Mouse (Mus musculus) right cerebral cortex, adult 2 months (tissue): ENCODE measurements around the gene Zfp445.
"Not testable (repeated sequence)": the region's sequence is repeated elsewhere in the genome, so short reads cannot be mapped to it uniquely, and the experiment has no call there.

Experiments used
- DNase-seq, 2 experiments: peaks; one replicate each; pipeline ENCODE4 v3.0.0; 2021 to 2022; ENCODE audit warnings: low spot score in 2 of 2

Gene Zfp445

DNA sequence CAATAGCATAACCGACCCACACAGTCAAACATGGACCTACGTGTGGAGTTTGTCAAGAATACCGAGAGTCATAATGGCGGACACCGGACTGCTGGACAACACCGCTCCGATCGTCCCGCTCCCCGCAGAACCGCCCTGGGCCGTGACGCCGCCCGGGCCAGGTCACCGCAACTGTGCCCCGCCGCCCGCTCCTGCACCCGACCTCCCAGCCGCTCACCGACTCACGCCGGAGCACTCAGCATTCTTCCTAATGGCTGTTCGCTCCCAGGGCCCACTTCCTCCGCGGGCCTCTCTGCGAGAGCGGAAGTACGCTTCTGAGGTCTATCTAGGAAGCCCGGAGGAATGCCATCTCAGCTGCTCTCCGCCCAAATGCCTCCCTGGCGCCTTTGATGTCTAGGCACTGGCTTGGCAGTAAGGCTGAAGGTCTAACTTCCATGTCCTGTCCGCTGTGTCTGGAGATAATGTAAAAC, at the start of gene Zfp445:
Gene Zfp445 (minus strand): TSS at position 310 of the 470 bp plus-strand sequence.
- peak; percentile 81 to 85 for DNase-seq

DNA sequence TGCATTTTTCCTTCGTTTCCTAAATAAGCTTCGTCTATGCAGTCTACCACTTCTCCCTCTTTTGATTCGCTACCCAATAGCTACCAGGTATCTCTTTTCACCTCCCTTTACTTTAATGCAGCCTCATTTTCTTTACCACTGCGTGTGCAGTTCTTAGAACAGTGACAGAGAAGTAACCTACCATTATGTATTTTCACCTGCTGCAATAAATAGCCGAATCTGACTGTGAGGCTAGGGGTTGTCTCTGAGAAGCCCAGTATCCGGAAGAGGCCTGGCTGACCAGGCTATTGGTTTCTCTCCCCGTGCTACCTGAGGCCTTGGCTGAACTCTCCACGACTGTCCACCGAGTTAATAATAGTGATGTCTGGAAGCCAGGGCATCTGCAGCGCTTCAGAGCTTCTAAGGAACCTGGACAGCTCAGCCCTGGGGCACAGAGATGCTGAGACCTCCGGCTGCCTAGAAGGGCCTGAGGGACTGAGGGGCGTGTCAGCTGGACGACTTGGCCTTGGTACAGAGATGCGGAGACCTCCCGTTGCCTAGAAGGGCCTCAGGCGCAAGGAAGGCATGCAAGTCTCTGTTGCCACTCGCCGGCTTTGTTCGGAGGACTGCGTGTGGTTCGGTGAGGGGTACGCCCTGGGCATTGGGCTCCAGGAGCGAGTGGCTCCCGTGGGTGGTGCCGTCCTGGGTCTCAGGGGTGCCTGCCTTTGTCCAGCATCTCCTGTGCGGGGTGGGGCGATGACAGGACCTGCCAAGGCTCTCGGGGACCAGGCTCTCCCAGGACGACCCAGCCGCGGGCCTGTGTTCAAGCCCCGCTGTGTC, 37.1 kb upstream of the Zfp445 start:
- peak; percentile 13 to 38 for DNase-seq

DNA sequence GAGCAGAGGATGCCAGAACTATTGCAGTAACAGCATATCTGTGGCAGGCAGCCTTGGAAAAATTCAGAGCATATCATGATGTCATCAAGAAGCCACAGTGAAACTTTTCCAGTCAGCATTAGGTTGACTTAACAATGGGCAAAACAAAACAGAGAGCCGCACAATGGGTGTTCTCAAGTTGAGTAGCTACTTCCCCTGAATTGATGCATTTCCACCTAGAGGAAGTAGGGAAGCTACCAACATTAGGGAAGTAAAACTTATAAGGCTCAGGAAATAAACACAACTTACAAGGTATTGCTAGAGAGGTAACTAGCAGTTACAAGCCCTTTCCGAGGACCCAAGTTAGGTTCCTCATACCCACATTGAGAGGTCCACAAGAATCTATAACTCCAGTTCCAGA, 35.2 kb upstream of the Zfp445 start:
- no peak for DNase-seq

DNA sequence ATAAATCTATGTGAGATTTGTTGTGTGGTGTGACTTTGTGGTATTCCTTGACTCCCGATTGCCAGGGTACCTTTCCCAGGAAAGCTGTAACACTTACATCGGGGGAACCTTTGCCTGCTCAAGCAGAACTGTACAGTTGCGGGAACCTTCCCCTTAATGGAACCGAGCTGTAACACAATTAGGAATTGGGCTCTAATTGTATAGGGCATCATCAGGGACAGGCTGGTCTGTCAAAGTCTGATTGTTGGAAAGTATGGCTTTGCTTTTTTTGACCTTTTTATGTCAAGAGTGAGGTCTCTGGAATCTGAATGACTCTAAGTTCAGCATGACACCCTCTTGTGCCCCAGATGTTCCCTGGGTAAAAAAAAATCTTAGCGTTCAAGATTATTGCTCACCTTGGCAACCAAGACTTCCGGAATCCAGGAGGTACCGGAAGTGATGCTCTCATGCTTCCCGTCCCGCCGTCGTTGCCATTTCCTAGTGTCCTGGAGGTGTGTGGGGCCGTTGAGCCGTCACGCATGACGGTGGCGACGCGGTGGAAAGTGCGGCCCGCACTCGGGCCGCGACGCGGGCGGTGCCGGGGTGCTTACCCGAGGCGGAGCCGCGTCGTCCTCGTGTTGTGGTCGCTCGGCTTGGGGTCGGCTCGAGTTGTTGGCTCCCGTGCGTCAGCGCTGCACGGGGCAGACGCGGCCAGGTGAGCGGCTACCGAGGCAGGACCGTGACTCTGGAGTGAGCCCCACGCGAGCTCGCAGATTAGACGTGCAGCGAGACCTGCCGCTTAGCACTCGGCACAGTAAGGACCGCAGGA, 20.8 kb upstream of the Zfp445 start:
- peak; percentile 72 to 74 for DNase-seq

DNA sequence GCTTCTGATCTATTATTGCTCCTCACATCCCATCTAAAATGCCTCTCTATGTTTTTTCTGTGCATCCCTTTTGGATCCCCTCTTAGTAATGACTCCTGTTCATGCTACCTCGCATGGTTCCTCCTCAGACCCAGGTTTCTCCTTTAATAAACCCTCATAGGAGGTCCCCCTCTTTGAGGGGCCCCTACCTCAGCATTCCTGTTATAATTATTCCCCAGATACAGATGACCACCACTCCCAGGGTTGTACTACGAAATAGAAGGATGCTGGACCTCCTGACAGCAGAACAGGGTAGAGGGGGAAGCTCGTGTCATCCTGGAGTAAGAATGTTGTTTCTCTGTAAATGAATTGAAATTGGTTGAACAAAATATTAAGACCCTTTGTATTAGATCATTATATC, 19.6 kb upstream of the Zfp445 start, which contains the start of gene Zkscan7:
Gene Zkscan7 (plus strand): TSS at position 301 of the 400 bp plus-strand sequence.
- no peak for DNase-seq

DNA sequence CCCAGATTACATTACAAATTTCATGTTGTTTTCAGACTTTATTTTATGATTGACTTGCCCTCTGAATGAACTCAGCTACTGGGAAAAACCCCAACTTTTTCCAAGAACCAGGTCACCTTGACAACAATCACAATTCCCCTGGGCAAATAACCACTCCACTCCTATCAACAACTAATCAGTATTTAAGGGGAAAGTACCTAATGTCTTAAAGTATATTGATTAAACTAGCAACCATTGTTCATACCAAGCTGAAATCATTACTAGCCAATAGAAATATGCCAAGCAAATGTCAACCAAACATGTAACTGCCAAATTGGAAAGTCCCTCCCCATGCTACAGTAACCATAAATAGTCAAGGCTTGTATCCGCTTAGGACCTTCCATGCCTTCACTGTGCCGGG, 9.3 kb upstream of the Zfp445 start:
- DNase-seq, result no peak

DNA sequence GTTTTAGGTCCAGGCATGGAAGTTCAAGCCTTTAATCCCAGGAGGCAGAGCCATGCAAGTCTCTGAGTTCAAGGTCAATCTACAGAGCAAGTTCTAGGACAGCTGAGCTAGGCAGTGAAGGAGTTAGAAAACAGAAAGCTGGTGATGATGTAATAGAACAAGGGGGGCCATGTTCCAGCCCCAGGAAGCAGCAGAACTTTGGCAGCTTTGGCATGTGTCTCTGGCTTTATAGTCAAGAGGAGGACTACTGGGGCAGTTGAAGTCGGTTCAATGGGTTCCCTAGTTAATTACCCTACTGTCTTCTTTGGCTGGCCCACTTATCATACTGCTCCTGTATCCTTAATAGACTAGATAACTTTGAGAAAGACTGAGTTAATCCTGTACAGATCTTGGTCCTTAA, 8.8 kb upstream of the Zfp445 start:
- no peak for DNase-seq

DNA sequence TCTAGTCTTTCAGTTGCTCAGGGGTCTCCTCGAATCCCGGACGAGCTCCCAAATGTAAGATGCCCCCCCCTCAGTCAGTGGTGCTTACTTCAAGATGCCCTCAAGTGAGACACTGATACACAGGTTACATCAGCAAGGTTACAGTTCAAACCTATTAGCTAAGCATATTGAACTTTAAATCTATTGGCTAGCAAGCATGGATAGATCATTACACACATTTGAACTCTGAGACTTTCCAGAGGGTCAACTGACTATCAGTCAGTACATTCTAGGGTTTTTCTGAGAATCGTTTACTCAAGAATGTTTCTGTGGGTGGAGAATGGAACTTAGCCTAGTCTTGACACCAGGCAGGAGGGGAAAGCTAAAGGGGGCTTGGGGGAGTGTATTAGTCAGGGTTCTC, 6.8 kb upstream of the Zfp445 start:
- DNase-seq, result no peak

DNA sequence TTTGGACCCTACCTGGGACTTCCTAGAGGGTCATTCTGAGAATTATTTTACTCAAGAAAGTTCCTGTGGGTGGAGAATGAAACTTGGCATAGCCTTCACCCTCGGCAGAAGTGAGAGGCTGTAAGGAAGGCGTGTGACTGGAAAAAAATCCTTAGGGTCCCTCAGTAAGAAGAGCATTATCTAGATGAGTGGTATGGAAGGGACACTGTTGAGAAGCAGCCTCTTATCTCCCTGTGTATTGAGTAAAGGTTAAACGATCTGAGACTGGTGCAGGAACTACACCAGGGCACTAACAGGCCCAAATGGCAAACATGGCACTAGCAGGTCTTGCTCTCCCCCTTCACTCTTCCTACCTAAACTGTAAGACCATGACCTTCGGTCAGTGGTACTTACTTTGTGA, 386 bp upstream of the Zfp445 start:
- no peak for DNase-seq

DNA sequence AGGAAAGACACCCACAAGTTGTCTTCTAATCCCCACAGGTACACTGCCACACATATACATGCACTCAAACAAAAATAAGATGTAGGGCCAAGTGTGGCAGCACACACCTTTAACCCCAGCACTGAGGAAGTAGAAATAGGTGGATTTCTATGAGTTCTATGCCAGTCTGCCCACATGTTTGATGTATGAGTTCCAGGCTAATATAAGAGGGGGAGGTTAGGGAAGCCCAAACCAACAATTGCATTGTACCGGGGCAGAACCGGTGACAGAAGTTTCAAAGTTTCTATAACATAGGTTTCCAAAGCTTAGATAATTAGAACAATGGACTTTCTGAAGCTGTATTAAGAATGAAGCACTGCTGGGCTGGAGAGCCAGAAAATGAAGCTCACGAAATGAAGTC, 958 bp downstream of the Zfp445 start:
- no peak for DNase-seq

DNA sequence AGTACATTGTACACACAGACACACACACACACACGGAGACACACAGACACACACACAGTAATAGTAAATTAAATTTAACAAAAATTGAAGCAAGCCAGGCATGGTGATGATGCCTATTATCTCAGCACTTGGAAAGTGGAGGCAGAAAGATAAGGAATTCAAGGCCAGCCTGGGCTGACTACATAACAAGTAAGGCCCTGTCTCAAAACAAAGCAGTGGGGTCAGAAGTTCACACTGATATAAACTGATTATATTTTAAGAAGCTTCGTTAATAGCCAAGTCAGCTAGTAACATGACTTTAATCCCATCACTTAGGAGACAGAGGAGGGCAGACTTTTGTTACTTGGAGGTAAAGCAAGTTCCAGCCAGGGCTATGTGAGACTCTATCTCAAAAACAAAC, 2.1 kb downstream of the Zfp445 start:
- DNase-seq, result no peak

DNA sequence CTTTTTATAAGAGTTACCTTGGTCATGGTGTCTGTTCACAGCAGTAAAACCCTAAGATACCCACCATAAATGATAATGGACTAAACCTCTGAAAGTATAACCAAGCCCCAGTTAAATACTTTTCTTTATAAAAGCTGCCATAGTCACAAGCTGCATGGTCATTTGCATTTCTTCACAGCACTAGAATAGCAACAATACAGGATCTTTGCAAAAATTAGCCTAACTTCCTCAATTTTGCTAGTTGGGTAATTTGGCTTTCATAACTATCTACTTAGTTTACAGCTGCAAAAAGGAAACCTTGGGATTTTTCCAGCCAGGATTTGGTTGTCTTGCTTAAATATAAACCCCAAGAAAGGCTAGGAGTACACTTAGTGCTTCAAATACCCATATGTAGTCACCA, 5.1 kb downstream of the Zfp445 start:
- no peak for DNase-seq

DNA sequence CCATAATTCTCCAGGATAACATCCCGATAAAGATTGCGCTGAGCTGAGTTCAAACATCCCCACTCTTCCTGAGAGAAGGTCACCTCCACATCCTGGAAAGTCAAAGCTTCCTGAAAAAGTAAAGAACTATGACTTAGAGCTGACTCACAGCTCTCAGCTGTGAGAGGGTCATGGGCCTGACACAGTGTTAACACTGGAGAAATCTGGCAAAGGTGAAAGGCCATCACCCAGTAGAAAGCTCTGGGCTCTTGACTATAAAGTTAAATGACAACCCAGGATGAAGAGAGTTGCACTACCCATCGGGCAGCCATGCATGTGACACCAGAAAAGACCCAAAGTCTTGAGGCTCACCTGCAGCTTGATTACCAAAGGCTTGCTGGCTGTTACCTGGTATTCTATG, 9.1 kb downstream of the Zfp445 start:
- no peak for DNase-seq

DNA sequence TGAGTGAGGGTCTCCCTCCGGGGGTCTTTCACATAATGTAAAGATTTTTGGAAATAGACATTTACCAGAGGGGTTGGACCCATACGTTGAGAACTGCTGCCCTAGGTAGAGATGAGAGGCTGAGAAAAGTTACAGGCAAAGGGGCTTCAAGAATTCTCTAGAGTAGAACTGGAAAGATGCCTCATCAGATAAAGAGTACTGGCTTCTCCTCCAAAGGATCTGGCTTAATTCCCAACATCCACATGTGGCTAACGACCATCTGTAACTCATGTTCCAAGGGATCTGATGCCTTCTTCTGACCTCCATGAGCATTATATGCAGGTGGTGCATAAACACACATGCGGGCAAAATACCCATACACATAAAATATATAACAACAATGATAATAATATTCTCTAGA, 10.2 kb downstream of the Zfp445 start:
- DNase-seq, result no peak

DNA sequence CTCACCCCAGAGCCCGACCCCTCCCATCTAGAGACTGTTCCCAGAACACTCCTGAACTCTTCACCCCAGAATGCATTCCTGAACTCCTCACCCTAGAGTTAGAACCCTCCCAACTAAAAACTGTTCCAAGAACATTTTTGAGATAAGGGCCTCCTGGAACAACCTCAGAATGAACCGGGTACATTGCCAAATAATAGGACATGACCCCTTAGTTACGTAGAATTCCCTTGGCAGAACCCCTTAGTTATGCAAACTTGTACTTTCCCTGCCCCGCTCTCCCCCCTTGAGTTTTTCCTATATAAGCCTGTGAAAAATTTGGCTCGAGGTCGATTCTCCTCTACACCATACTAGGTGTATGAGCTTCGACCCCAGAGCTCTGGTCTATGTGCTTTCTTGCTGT, 10.7 kb downstream of the Zfp445 start:
- DNase-seq, result not testable (repeated sequence)

DNA sequence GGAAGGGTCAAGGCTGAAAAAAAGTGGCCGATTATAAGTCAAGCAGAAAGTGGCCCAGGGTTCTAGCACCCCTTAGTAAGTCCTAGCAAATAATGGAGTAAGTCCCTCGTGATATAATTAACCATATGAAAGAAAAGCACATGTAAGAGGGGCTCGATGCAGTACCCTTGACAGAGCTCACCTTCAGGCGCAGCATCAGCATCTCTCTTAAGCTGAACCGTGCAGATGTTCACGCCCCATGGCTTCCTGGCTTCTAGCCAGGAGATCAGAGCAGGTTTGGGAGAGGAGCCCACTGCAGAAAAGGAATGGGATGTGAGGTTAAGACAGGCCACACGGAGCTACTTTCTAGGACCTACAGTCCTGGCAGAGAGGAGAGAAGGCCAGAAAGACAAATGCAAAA, 11.3 kb downstream of the Zfp445 start:
- DNase-seq, result no peak

DNA sequence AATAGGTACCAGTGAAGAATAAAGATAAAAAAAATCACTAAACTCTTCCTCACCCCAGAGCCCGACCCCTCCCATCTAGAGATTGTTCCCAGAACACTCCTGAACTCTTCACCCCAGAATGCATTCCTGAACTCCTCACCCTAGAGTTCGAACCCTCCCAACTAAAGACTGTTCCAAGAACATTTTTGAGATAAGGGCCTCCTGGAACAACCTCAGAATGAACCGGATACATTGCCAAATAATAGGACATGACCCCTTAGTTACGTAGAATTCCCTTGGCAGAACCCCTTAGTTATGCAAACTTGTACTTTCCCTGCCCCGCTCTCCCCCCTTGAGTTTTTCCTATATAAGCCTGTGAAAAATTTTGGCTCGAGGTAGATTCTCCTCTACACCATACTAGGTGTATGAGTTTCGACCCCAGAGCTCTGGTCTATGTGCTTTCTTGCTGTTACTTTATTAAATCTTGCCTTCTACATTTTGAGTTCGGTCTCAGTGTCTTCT, 17.9 kb downstream of the Zfp445 start:
- not testable (repeated sequence) for DNase-seq

DNA sequence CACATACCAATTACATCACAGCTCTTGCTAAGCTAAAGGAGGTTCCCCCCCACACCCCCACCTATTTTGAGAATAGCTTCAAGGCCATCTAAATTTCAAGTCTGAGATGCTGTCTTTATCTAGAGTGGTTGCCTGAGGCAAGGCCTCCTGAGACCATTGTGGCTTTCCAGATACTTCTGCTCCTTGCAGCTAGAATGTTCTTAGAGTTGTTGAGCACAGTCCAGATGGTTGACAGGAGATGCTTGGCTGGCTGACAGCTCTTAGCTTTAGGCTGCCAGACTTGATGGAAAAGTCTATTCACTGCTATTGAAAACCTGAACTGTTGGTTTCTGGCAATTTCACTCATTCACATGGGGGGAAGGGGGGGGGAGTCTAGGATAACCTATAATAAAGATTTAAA, 19.6 kb downstream of the Zfp445 start:
- peak; percentile 44 to 45 for DNase-seq

DNA sequence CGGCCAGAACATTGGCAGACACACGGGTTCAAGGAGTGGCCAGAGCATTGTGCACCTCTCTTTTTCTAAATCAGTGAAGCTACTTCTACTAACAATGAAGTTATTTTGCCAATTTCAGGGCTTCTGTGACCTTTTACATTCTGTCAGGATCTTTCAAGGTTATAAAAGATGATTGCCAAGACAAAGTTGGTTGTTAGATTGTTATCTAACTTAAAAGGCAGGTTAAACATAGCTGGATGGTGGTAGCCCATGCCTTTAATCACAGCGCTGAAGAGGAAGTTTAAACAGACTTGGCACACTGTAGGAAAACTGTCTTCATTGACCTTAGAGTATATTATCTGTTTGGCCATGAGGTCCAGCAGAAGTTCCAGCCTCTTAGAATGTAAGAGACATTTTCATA, 20.2 kb downstream of the Zfp445 start:
- no peak for DNase-seq

DNA sequence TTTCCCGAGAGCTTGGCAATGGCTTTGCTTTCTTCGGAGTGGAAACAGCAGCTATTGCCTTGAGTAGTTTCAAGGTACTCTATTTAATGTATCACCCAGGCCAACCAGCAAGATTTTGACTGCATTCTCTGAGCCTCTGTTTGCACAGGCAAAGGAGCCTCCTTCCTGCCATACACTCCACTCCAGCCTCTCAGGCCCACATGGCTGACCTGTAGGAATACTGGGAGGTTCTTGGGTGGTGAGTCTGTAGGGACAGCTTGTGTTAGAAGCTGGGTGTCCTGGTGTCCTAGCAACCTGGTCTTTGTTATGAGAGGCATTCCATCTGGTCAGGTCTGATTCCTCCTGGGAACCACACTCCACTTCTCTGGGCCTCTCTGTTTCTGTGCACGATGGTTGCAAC, 22.0 kb downstream of the Zfp445 start, which contains the start of gene Gm35549:
Gene Gm35549 (minus strand): TSS at position 276 of the 400 bp plus-strand sequence.
- no peak for DNase-seq

DNA sequence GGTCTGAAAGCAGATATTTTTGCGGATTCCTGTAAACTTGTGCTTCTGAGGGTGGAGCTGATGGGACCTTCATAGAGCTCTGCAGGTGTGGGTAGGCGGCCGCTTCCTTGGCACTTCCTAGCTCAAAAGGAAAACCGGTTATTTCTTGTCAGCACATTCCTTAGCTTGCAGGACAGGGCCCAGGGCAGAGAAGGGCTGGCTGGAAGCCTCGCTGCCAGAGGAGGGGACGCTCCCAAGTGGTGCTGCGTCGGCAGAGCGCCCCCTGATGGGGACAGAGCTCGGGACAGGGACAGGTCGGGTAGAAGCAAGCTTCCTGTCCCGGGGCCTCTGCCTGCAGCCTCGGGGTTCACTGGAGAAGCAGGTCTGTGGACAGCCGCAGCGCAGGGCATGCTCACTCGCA, 28.1 kb downstream of the Zfp445 start:
- no peak for DNase-seq

DNA sequence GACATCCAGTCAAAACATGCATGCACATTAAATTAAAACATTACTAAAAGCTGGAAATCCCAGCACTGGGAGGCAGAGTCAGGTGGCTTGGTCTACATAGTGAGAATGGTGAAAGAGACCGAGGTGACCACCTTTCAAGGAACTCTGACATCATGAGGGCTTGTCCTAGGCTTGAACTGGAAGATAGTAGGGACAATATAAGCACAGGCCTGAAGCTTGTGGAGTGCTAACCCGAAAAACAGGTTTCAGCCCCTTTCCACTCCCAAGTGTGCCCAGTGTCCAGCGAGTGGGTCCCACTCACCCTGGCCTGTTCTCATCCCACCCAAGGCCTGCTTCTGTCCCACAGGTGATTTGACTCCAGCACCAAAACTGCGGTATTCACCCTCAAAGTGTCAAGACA, 28.6 kb downstream of the Zfp445 start:
- DNase-seq, result no peak

DNA sequence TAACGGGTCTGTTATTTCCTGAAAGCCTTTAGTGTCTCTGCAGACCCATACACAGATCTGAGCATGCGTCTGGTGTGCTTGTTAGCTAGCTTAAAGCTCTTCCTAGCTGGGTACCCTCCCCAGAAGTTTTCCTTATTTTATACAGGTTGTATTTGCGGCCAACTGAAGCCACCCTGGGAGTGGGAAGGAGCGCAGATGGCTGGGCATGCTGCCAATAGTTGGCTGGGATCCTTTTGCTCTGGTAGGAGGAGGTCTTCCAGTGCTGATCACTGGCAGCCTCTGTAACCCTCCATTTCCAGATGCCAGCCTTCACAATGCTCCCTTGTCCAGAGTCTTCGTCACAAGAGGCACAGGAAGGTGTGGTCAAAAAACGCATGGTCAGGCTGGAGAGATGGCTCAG, 29.0 kb downstream of the Zfp445 start:
- peak; percentile 58 to 68 for DNase-seq
